Mouse (Mus musculus): ENCODE measurements around the gene Fads2. TPM values are rescaled to one million over a fixed set of nuclear protein-coding genes. Genes with fewer than 3 reads are reported as not detected.
A peak's percentile ranks its signal among the peaks of the same experiment; 100 is the strongest.

Gene Fads2
- polyA plus RNA-seq, 1 experiment from 2014 or later = 80.5 TPM

- ATAC-seq (ENCODE audit: low FRiP score) (no peak), DNase-seq (ENCODE audit: low spot score, missing footprints) (no peak)
- 86% methylated on average over 4 of the region's 4 CpGs for WGBS
- Histone ChIP-seq H3K4me1 (ENCODE audit: control insufficient read depth, insufficient read depth, low read length) (peaks cover 35% of the 10 kb centered on the region), H3K4me3 (ENCODE audit: low read depth, low read length) (no peak overlapping the region), H3K36me3 (ENCODE audit: control insufficient read depth, insufficient read depth, low read length) (peaks cover 38% of the 10 kb centered on the region), H3K9ac (ENCODE audit: low read length) (no peak overlapping the region), H3K4me2 (no peak overlapping the region), H3K27ac (ENCODE audit: low read depth, low read length) (no peak overlapping the region), H3K9me3 (ENCODE audit: control insufficient read depth, low read length) (no peaks in the 10 kb centered on the region), H3K27me3 (ENCODE audit: control insufficient read depth, insufficient read depth, low read length) (no peaks in the 10 kb centered on the region)
Observed at GRCm38 (mm10) chr19:10093829-10094228, 7.7 kb downstream of the Fads2 start.

GRCm38 (mm10) chr19:10086976-10087375 is 14.6 kb downstream of the Fads2 start:
- WGBS = 92% methylated on average over 4 of the region's 4 CpGs
- H3K9ac ChIP-seq (ENCODE audit: low read length) = no peak overlapping the region
- DNase-seq (ENCODE audit: low spot score, missing footprints) (no peak), ATAC-seq (ENCODE audit: low FRiP score) (no peak)
- H3K9me3 ChIP-seq (ENCODE audit: control insufficient read depth, low read length) = no peaks in the 10 kb centered on the region
- H3K4me1 ChIP-seq (ENCODE audit: control insufficient read depth, insufficient read depth, low read length) = no peaks in the 10 kb centered on the region
- H3K4me2 ChIP-seq = no peak overlapping the region
- H3K4me3 ChIP-seq (ENCODE audit: low read depth, low read length) = no peak overlapping the region
- no peaks in the 10 kb centered on the region for H3K27me3 ChIP-seq (ENCODE audit: control insufficient read depth, insufficient read depth, low read length)
- no peak overlapping the region for H3K27ac ChIP-seq (ENCODE audit: low read depth, low read length)
- peaks cover 66% of the 10 kb centered on the region for H3K36me3 ChIP-seq (ENCODE audit: control insufficient read depth, insufficient read depth, low read length)

- H3K4me3 ChIP-seq (ENCODE audit: low read depth, low read length) = no peak overlapping the region
- H3K27ac ChIP-seq (ENCODE audit: low read depth, low read length) = no peak overlapping the region
- 89% methylated on average over 9 of the region's 9 CpGs for WGBS
- DNase-seq (ENCODE audit: low spot score, missing footprints) (no peak), ATAC-seq (ENCODE audit: low FRiP score) (no peak)
- peaks cover 60% of the 10 kb centered on the region for H3K36me3 ChIP-seq (ENCODE audit: control insufficient read depth, insufficient read depth, low read length)
- H3K4me2 ChIP-seq = no peak overlapping the region
- no peaks in the 10 kb centered on the region for H3K27me3 ChIP-seq (ENCODE audit: control insufficient read depth, insufficient read depth, low read length)
- H3K9ac ChIP-seq (ENCODE audit: low read length) = no peak overlapping the region
- H3K9me3 ChIP-seq (ENCODE audit: control insufficient read depth, low read length) = no peaks in the 10 kb centered on the region
- no peaks in the 10 kb centered on the region for H3K4me1 ChIP-seq (ENCODE audit: control insufficient read depth, insufficient read depth, low read length)
Observed at GRCm38 (mm10) chr19:10085454-10085853, 16.1 kb downstream of the Fads2 start.

GRCm38 (mm10) chr19:10082105-10082504 is 19.4 kb downstream of the Fads2 start:
- H3K27ac ChIP-seq (ENCODE audit: low read depth, low read length) = no peak overlapping the region
- no peak overlapping the region for H3K9ac ChIP-seq (ENCODE audit: low read length)
- H3K4me2 ChIP-seq = no peak overlapping the region
- DNase-seq (ENCODE audit: low spot score, missing footprints) (no peak), ATAC-seq (ENCODE audit: low FRiP score) (no peak)
- H3K4me3 ChIP-seq (ENCODE audit: low read depth, low read length) = no peak overlapping the region
- H3K4me1 ChIP-seq (ENCODE audit: control insufficient read depth, insufficient read depth, low read length) = no peaks in the 10 kb centered on the region
- H3K9me3 ChIP-seq (ENCODE audit: control insufficient read depth, low read length) = no peaks in the 10 kb centered on the region
- 86% methylated on average over 3 of the region's 3 CpGs for WGBS
- peaks cover 66% of the 10 kb centered on the region for H3K36me3 ChIP-seq (ENCODE audit: control insufficient read depth, insufficient read depth, low read length)
- H3K27me3 ChIP-seq (ENCODE audit: control insufficient read depth, insufficient read depth, low read length) = no peaks in the 10 kb centered on the region

GRCm38 (mm10) chr19:10080384-10080783 is 21.2 kb downstream of the Fads2 start:
- no peaks in the 10 kb centered on the region for H3K9me3 ChIP-seq (ENCODE audit: control insufficient read depth, low read length)
- no peak overlapping the region for H3K27ac ChIP-seq (ENCODE audit: low read depth, low read length)
- no peaks in the 10 kb centered on the region for H3K4me1 ChIP-seq (ENCODE audit: control insufficient read depth, insufficient read depth, low read length)
- no peak overlapping the region for H3K4me2 ChIP-seq
- H3K9ac ChIP-seq (ENCODE audit: low read length) = no peak overlapping the region
- DNase-seq (ENCODE audit: low spot score, missing footprints) (no peak), ATAC-seq (ENCODE audit: low FRiP score) (no peak)
- peaks cover 66% of the 10 kb centered on the region for H3K36me3 ChIP-seq (ENCODE audit: control insufficient read depth, insufficient read depth, low read length)
- 95% methylated on average over 7 of the region's 7 CpGs for WGBS
- H3K4me3 ChIP-seq (ENCODE audit: low read depth, low read length) = no peak overlapping the region
- H3K27me3 ChIP-seq (ENCODE audit: control insufficient read depth, insufficient read depth, low read length) = no peaks in the 10 kb centered on the region

GRCm38 (mm10) chr19:10078392-10078791 is 23.2 kb downstream of the Fads2 start:
- Histone ChIP-seq H3K9me3 (ENCODE audit: control insufficient read depth, low read length) (no peaks in the 10 kb centered on the region), H3K36me3 (ENCODE audit: control insufficient read depth, insufficient read depth, low read length) (peaks cover 80% of the 10 kb centered on the region), H3K4me1 (ENCODE audit: control insufficient read depth, insufficient read depth, low read length) (no peaks in the 10 kb centered on the region), H3K9ac (ENCODE audit: low read length) (no peak overlapping the region), H3K4me3 (ENCODE audit: low read depth, low read length) (no peak overlapping the region), H3K27ac (ENCODE audit: low read depth, low read length) (no peak overlapping the region), H3K27me3 (ENCODE audit: control insufficient read depth, insufficient read depth, low read length) (no peaks in the 10 kb centered on the region), H3K4me2 (no peak overlapping the region)
- 86% methylated on average over 6 of the region's 6 CpGs for WGBS
- DNase-seq (ENCODE audit: low spot score, missing footprints) (no peak), ATAC-seq (ENCODE audit: low FRiP score) (no peak)

GRCm38 (mm10) chr19:10073145-10073544 is 28.4 kb downstream of the Fads2 start:
- H3K9me3 ChIP-seq (ENCODE audit: control insufficient read depth, low read length) = no peaks in the 10 kb centered on the region
- H3K4me3 ChIP-seq (ENCODE audit: low read depth, low read length) = no peak overlapping the region
- DNase-seq (ENCODE audit: low spot score, missing footprints) = no peak
- H3K36me3 ChIP-seq (ENCODE audit: control insufficient read depth, insufficient read depth, low read length) = peaks cover 75% of the 10 kb centered on the region
- H3K4me1 ChIP-seq (ENCODE audit: control insufficient read depth, insufficient read depth, low read length) = no peaks in the 10 kb centered on the region
- H3K27ac ChIP-seq (ENCODE audit: low read depth, low read length) = no peak overlapping the region
- H3K9ac ChIP-seq (ENCODE audit: low read length) = no peak overlapping the region
- H3K27me3 ChIP-seq (ENCODE audit: control insufficient read depth, insufficient read depth, low read length) = no peaks in the 10 kb centered on the region
- ATAC-seq (ENCODE audit: low FRiP score) = no peak
- WGBS = 97% methylated on average over 5 of the region's 5 CpGs
- H3K4me2 ChIP-seq = no peak overlapping the region

GRCm38 (mm10) chr19:10071892-10072291 is 29.7 kb downstream of the Fads2 start:
- Histone ChIP-seq H3K4me3 (ENCODE audit: low read depth, low read length) (no peak overlapping the region), H3K9me3 (ENCODE audit: control insufficient read depth, low read length) (no peaks in the 10 kb centered on the region), H3K4me1 (ENCODE audit: control insufficient read depth, insufficient read depth, low read length) (no peaks in the 10 kb centered on the region), H3K4me2 (no peak overlapping the region), H3K27me3 (ENCODE audit: control insufficient read depth, insufficient read depth, low read length) (no peaks in the 10 kb centered on the region), H3K9ac (ENCODE audit: low read length) (no peak overlapping the region), H3K27ac (ENCODE audit: low read depth, low read length) (no peak overlapping the region), H3K36me3 (ENCODE audit: control insufficient read depth, insufficient read depth, low read length) (peaks cover 70% of the 10 kb centered on the region)
- DNase-seq (ENCODE audit: low spot score, missing footprints) (no peak), ATAC-seq (ENCODE audit: low FRiP score) (peak; percentile 45; the same call in 1 of the 2 replicates)
- whole genome bisulfite sequencing = 68% methylated on average over 4 of the region's 4 CpGs

GRCm38 (mm10) chr19:10071166-10071565 is 30.4 kb downstream of the Fads2 start:
- DNase-seq (ENCODE audit: low spot score, missing footprints) = no peak
- no peak for ATAC-seq (ENCODE audit: low FRiP score)
- no peaks in the 10 kb centered on the region for H3K4me1 ChIP-seq (ENCODE audit: control insufficient read depth, insufficient read depth, low read length)

More at GRCm38 (mm10) chr19:10071166-10071565, 30.4 kb downstream of the Fads2 start:
- Histone ChIP-seq H3K27me3 (ENCODE audit: control insufficient read depth, insufficient read depth, low read length) (no peaks in the 10 kb centered on the region), H3K4me2 (no peak overlapping the region), H3K9me3 (ENCODE audit: control insufficient read depth, low read length) (no peaks in the 10 kb centered on the region), H3K9ac (ENCODE audit: low read length) (no peak overlapping the region), H3K4me3 (ENCODE audit: low read depth, low read length) (no peak overlapping the region), H3K36me3 (ENCODE audit: control insufficient read depth, insufficient read depth, low read length) (peaks cover 70% of the 10 kb centered on the region), H3K27ac (ENCODE audit: low read depth, low read length) (no peak overlapping the region)
- 89% methylated on average over 5 of the region's 5 CpGs for WGBS

Data from midbrain, embryonic 11.5 days (tissue).